Mouse (Mus musculus): Measurements from ENCODE around the gene Scaper. TPM values are rescaled to one million over a fixed set of nuclear protein-coding genes. Genes with fewer than 3 reads are reported as not detected.

Scaper gene
- total and polyA plus RNA-seq, 3 experiments, result 5.1 to 17.5 (median 17.1) TPM

GRCm38 (mm10) chr9:55568466-55569159 lies 369.3 kb downstream of the Scaper start:
- TF ChIP-seq CTCF (IDR thresholded peaks at IDR 0.05) (no peak), POLR2A (IDR thresholded peaks at IDR 0.05; ENCODE audit: insufficient read depth, low read depth, low read length) (no peak), EP300 (IDR thresholded peaks at IDR 0.05; ENCODE audit: insufficient read depth, low read depth, low read length) (no peak)
- Histone ChIP-seq H3K36me3 (ENCODE audit: control insufficient read depth, insufficient read depth, low read length) (no peaks in the 10 kb centered on the region), H3K4me1 (ENCODE audit: control insufficient read depth, insufficient read depth, low read length) (no peaks in the 10 kb centered on the region), H3K9ac (ENCODE audit: low read depth, low read length) (no peak overlapping the region), H3K4me3 (no peak overlapping the region), H3K27ac (no peak overlapping the region), H3K27me3 (ENCODE audit: control insufficient read depth, insufficient read depth, low read length) (no peaks in the 10 kb centered on the region), H3K79me2 (replicated peaks; ENCODE audit: control insufficient read depth, insufficient read depth, low read length) (no peaks in the 10 kb centered on the region)
- peak; percentile 28 to 35 for DNase-seq
- intact Hi-C loops (cut with DNase I), result no loop called here
- 64% methylated on average over 5 of the region's 5 CpGs for WGBS

GRCm38 (mm10) chr9:55560960-55561359 lies 377.0 kb downstream of the Scaper start:
- Histone ChIP-seq H3K79me2 (replicated peaks; ENCODE audit: control insufficient read depth, insufficient read depth, low read length) (no peaks in the 10 kb centered on the region), H3K4me1 (ENCODE audit: control insufficient read depth, insufficient read depth, low read length) (no peaks in the 10 kb centered on the region), H3K36me3 (ENCODE audit: control insufficient read depth, insufficient read depth, low read length) (no peaks in the 10 kb centered on the region), H3K4me3 (no peak overlapping the region), H3K27ac (no peak overlapping the region), H3K9ac (ENCODE audit: low read depth, low read length) (no peak overlapping the region), H3K27me3 (ENCODE audit: control insufficient read depth, insufficient read depth, low read length) (no peaks in the 10 kb centered on the region)
- no peak for TF ChIP-seq EP300 (IDR thresholded peaks at IDR 0.05; ENCODE audit: insufficient read depth, low read depth, low read length)
- TF ChIP-seq CTCF (IDR thresholded peaks at IDR 0.05), result no peak
- no peak for TF ChIP-seq POLR2A (IDR thresholded peaks at IDR 0.05; ENCODE audit: insufficient read depth, low read depth, low read length)
- 88% methylated on average over 1 of the region's 1 CpGs for WGBS
- intact Hi-C loops (cut with DNase I), result no loop called here
- DNase-seq, result no peak

GRCm38 (mm10) chr9:55554986-55555385 lies 382.9 kb downstream of the Scaper start:
- Histone ChIP-seq H3K36me3 (ENCODE audit: control insufficient read depth, insufficient read depth, low read length) (no peaks in the 10 kb centered on the region), H3K79me2 (replicated peaks; ENCODE audit: control insufficient read depth, insufficient read depth, low read length) (no peaks in the 10 kb centered on the region), H3K27ac (no peak overlapping the region), H3K4me3 (no peak overlapping the region), H3K27me3 (ENCODE audit: control insufficient read depth, insufficient read depth, low read length) (no peaks in the 10 kb centered on the region), H3K9ac (ENCODE audit: low read depth, low read length) (no peak overlapping the region), H3K4me1 (ENCODE audit: control insufficient read depth, insufficient read depth, low read length) (no peaks in the 10 kb centered on the region)
- no peak for DNase-seq
- TF ChIP-seq EP300 (IDR thresholded peaks at IDR 0.05; ENCODE audit: insufficient read depth, low read depth, low read length), result no peak
- TF ChIP-seq POLR2A (IDR thresholded peaks at IDR 0.05; ENCODE audit: insufficient read depth, low read depth, low read length), result no peak
- TF ChIP-seq CTCF (IDR thresholded peaks at IDR 0.05), result no peak
- WGBS, result 30% methylated on average over 1 of the region's 1 CpGs
- intact Hi-C loops (cut with DNase I), result no loop called here

- H3K4me3 ChIP-seq, result no peak overlapping the region
- H3K9ac ChIP-seq (ENCODE audit: low read depth, low read length), result no peak overlapping the region
- WGBS, result 24% methylated on average over 16 of the region's 16 CpGs
- H3K36me3 ChIP-seq (ENCODE audit: control insufficient read depth, insufficient read depth, low read length), result no peaks in the 10 kb centered on the region
- intact Hi-C loops (cut with DNase I), result loop anchor here (10.0 kb wide), 1 partner anchor 225 kb away; the partner anchor contains the start of genes Nrg4 and Tmem266
- no peak overlapping the region for H3K27ac ChIP-seq
- no peaks in the 10 kb centered on the region for H3K79me2 ChIP-seq (replicated peaks; ENCODE audit: control insufficient read depth, insufficient read depth, low read length)
- TF ChIP-seq EP300 (IDR thresholded peaks at IDR 0.05; ENCODE audit: insufficient read depth, low read depth, low read length), result no peak
- no peak for TF ChIP-seq POLR2A (IDR thresholded peaks at IDR 0.05; ENCODE audit: insufficient read depth, low read depth, low read length)
- peak; percentile 22; the same call in 1 of the 2 replicates for TF ChIP-seq CTCF (IDR thresholded peaks at IDR 0.05)
- peaks cover 5% of the 10 kb centered on the region for H3K4me1 ChIP-seq (ENCODE audit: control insufficient read depth, insufficient read depth, low read length)
- no peak for DNase-seq
- H3K27me3 ChIP-seq (ENCODE audit: control insufficient read depth, insufficient read depth, low read length), result peaks cover 20% of the 10 kb centered on the region
Observed at GRCm38 (mm10) chr9:55549302-55549890, 388.5 kb downstream of the Scaper start.

- intact Hi-C loops (cut with DNase I), result loop anchor here (10.0 kb wide), 1 partner anchor 224 kb away; the partner anchor contains the start of genes Nrg4 and Tmem266
- Histone ChIP-seq H3K4me3 (no peak overlapping the region), H3K27ac (no peak overlapping the region)
Observed at GRCm38 (mm10) chr9:55548871-55549270, 389.0 kb downstream of the Scaper start.

More at GRCm38 (mm10) chr9:55548871-55549270, 389.0 kb downstream of the Scaper start:
- no peak overlapping the region for H3K9ac ChIP-seq (ENCODE audit: low read depth, low read length)
- WGBS, result 49% methylated on average over 3 of the region's 3 CpGs
- H3K79me2 ChIP-seq (replicated peaks; ENCODE audit: control insufficient read depth, insufficient read depth, low read length), result no peaks in the 10 kb centered on the region
- H3K36me3 ChIP-seq (ENCODE audit: control insufficient read depth, insufficient read depth, low read length), result no peaks in the 10 kb centered on the region
- H3K27me3 ChIP-seq (ENCODE audit: control insufficient read depth, insufficient read depth, low read length), result peaks cover 25% of the 10 kb centered on the region
- peaks cover 5% of the 10 kb centered on the region for H3K4me1 ChIP-seq (ENCODE audit: control insufficient read depth, insufficient read depth, low read length)
- TF ChIP-seq POLR2A (IDR thresholded peaks at IDR 0.05; ENCODE audit: insufficient read depth, low read depth, low read length) (no peak), CTCF (IDR thresholded peaks at IDR 0.05) (no peak), EP300 (IDR thresholded peaks at IDR 0.05; ENCODE audit: insufficient read depth, low read depth, low read length) (no peak)
- DNase-seq, result no peak

All from heart, adult 2 months (tissue).